Mouse (Mus musculus) embryo, embryonic 11.5 days (tissue): ENCODE measurements around the gene Cdk14.

Experiments
- DNase-seq: peaks from one replicate; pipeline ENCODE4 v3.0.0-alpha.2; 2012; ENCODE audit warnings: low read depth, low spot score

Gene Cdk14

DNA sequence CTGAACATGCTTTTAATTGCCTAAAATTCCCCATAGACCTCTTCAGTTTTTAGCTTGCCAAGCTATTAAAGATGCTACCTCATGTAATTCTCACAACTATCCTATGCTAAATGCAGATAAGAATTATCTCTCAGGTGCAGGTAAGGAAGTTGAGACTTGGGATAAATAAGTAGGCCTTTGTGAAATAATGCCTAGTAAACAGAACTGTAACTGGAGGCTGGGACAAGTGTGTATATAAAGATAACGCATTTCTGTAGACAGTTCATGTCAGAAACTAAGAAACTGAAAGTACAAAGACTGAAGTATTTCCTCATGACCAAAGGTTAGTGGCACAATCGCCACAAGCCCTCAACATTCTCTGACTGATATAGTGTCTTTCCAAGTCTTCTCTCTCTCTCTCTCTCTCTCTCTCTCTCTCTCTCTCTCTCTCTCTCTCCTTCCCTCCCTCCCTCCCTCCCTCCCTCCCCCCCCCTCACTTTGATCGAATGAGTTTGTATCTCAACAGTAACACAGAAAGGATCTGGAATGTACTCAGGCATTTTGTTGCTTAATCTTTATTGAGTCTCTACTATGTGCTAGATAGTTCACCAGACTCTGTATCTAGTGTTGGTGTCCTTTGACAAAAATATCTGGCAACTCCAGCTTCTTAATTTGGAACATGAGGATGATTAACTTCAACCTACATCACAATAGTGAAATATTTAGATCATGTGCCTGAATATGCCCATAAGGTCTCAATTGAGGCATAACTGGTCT is 233.9 kb downstream of the Cdk14 start:
- no peak for DNase-seq

GRCm38 (mm10) chr5:5185521-5185920 is 234.6 kb downstream of the Cdk14 start:
- no peak for DNase-seq

DNA sequence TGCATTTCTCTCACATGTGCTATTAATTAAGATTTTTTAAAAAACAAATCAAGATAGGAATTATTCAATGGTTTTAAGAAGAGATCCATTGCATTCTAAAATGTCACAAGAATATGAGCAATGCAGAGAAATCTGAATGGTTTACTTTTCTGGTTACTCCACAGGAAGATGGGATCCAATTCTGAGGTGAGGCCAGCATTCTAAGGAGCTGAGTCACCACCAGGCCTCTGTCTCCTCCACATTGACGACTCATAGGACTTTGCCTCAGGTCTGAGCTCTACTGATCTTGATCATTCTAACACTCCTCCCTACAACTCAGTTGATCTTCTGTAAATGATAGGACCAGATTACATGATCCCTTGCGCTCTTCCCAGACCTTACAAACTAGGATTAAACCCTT is 239.4 kb downstream of the Cdk14 start:
- no peak for DNase-seq

GRCm38 (mm10) chr5:5180311-5180710 is 239.8 kb downstream of the Cdk14 start:
- no peak for DNase-seq

DNA sequence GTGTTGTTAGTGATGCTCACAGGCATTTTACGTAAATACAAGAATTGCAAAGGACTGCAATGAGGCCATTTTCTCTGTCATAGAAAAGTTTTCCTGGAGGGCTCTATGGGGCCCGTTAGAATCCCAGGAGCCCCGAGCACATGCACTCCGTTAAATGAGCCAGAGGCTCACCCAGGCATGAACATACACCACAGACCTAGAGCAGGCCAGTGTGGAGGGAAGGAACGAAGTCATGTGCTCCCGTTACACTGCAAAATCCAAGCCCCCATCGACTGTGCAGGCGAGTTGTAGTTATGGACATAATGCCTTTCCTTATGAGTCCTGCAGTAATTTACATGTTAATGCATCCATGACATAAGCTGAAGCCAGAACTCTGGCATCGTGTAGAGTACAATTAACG is 244.1 kb downstream of the Cdk14 start:
- DNase-seq = no peak

GRCm38 (mm10) chr5:5175611-5176010 is 244.5 kb downstream of the Cdk14 start:
- no peak for DNase-seq

GRCm38 (mm10) chr5:5175090-5175489 is 245.0 kb downstream of the Cdk14 start:
- no peak for DNase-seq

- no peak for DNase-seq
These were observed 254.0 kb downstream of the Cdk14 start for GRCm38 (mm10) chr5:5166086-5166485.

DNA sequence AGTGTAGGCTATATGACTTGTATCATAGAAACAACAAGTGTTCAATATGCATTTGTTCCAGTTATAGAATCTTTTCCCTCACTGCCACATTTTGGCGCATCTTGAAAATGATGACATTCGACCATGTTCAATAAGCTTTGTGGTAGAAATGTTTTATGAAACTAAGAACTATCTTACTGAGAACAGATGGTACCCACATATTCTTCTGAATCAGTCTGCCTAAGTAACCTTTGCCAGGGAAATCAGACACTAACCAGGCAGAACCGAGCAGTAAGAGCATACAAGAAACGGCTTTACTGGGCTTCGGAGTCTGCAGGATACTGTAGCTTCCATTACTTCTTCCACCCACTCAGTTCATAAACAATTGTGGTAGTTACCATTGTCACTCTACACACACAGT is 255.8 kb downstream of the Cdk14 start:
- no peak for DNase-seq

- no peak for DNase-seq
These were observed 256.3 kb downstream of the Cdk14 start for GRCm38 (mm10) chr5:5163823-5164222.

DNA sequence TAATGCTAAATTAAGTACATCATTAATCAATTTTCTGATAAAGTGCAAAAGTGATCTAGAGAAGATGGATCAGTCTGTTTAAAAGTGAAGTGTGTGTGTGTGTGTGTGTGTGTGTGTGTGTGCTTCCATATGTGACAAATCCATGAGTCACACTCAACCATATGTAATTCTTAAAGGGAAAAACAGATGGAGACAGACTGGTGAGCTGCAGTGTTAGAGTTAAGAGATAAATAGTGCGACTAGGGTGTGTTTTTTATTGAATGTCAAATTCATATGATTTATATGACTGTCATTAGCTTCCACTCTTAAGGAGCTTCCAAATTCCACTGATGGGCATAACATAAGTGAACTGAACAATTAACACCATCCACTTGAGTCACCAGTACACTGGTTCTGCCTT is 260.6 kb downstream of the Cdk14 start:
- no peak for DNase-seq

- no peak for DNase-seq
These were observed 280.3 kb downstream of the Cdk14 start for GRCm38 (mm10) chr5:5139855-5140254.

GRCm38 (mm10) chr5:5134905-5135511 is 285.1 kb downstream of the Cdk14 start:
- no peak for DNase-seq

GRCm38 (mm10) chr5:5134143-5134904 is 285.8 kb downstream of the Cdk14 start:
- DNase-seq = no peak

- DNase-seq = no peak
These were observed 291.3 kb downstream of the Cdk14 start for GRCm38 (mm10) chr5:5128852-5129251.

DNA sequence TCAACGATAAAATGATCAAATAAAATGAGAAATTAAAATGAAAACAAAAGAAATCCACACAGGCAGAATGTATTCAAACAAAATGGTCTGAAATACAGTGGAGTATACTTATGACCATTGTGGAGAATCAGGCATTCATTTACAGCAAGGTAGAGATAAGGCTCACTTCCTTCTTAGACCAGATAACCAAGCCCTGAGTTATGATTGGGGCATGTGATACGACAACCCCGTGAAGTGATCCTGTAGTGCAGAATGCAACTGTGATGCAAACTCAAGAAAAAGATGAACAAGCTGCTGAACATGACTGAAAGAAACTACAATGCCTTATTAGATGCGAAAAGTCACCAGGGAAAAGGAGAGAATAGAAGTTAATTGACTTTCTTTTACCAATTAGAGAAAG is 295.5 kb downstream of the Cdk14 start:
- no peak for DNase-seq

- DNase-seq = no peak
These were observed 303.2 kb downstream of the Cdk14 start for GRCm38 (mm10) chr5:5116775-5117522.

DNA sequence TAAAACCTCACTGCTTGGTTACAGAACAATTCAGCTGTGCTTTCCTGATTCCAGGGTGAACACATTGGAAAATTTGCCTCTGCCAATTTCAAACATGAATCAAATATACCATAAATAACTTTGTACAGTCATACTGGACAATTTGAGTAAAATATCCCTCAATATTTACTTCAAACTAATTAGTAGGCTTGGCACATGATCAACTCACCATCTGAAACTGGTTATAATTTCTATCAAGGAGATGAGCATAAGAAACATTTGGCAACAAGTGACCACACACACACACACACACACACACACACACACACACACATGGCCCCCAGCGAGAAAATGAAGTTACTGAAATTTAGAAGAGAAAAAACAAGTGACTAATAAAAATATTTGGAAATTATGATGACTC is 304.6 kb downstream of the Cdk14 start:
- no peak for DNase-seq

DNA sequence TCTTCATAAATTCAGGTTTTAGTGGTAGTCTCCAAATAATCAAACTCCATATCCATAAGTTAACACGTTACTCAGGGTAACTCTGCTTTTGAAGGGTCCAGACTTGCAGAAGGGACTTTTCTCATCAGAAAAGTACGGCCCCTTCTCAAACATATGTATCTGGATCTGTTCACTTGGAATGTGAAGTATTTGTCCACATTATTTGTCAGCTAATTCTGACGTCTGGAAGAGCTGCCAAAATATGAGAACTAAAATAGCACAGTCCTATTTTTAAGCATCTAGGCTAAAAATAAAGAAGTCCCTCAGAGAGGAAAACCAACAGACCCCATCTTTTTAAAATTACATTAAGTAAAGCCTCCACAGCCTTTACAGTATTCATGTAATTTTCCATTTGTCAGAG is 310.5 kb downstream of the Cdk14 start:
- no peak for DNase-seq

- DNase-seq = no peak
These were observed 311.1 kb downstream of the Cdk14 start for GRCm38 (mm10) chr5:5109017-5109416.

DNA sequence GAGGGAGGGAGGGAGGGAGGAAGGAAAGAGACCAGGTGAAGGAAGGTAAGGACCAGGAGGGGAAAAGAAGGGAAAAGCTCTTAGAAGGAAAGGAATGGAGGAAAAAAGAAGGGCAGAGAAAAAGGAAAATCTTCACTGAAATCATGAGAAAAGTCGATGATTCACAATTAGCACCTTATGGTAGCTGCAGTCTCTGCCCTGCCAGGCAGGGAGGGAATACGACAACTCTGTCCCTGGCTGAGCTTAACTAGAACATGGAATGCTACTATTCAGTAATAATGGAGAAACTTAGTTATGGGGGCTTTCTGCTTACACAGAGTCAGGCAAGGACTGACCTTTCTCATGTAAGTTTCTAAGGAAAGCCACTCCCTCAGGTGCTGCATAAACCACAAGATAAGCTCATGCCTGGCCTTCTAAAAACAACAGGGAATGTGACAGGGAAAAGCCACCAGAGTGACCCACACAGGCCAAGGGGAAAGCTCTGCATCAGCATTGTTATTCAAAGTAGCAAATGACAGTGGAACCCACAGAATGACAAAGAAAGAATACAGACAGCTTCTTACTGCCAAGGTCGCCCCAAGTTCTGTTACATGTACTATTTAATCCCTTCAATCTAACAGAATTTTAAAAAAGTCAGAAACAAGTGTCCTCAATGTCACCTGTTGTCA is 323.7 kb downstream of the Cdk14 start:
- no peak for DNase-seq
